Mouse (Mus musculus) heart, embryonic 16.5 days (tissue): Measurements from ENCODE around the gene Rhoc. TPM values are rescaled to one million over a fixed set of nuclear protein-coding genes. Genes with fewer than 3 reads are reported as not detected.

Experiments used
- ATAC-seq: fragments of 200-750 bp; cut with Nextera tagmentation; replicated peaks from 2 replicates; pipeline ENCODE4 v1.8.0; 2017; ENCODE audit warnings: moderate number of reproducible peaks; ENCODE audit not compliant: insufficient read depth, low FRiP score; ENCODE audit errors: extremely low read depth
- H3K27ac ChIP-seq: fragments of 300-500 bp; sonication (generic); 2 replicates; pipeline ENCODE4 v1.5.1; 2014; ENCODE audit warnings: mild to moderate bottlenecking, low read length, control low read depth, moderate library complexity
- H3K27me3 ChIP-seq: fragments of 300-500 bp; sonication (generic); 2 replicates; pipeline ENCODE4 v1.6.1; 2014; ENCODE audit warnings: low read length, mixed read lengths; ENCODE audit not compliant: control insufficient read depth, insufficient read depth
- H3K36me3 ChIP-seq: fragments of 300-500 bp; sonication (generic); 2 replicates; pipeline ENCODE4 v1.6.1; 2014; ENCODE audit not compliant: control insufficient read depth, insufficient read depth
- H3K4me1 ChIP-seq: fragments of 300-500 bp; sonication (generic); 2 replicates; pipeline ENCODE4 v1.6.1; 2014; ENCODE audit warnings: low read length, mixed read lengths; ENCODE audit not compliant: control insufficient read depth, insufficient read depth
- H3K4me2 ChIP-seq: fragments of 300-500 bp; sonication (generic); 2 replicates; pipeline ENCODE4 v1.6.1; 2014; ENCODE audit warnings: low read depth, mild to moderate bottlenecking, control low read depth, low read length
- H3K4me3 ChIP-seq: fragments of 300-500 bp; sonication (generic); 2 replicates; pipeline ENCODE4 v1.5.1; 2014; ENCODE audit warnings: mild to moderate bottlenecking, control low read depth, low read length
- H3K9ac ChIP-seq: fragments of 300-500 bp; sonication (generic); 2 replicates; pipeline ENCODE4 v1.6.1; 2014; ENCODE audit warnings: low read length, control low read depth
- H3K9me3 ChIP-seq: fragments of 300-500 bp; sonication (generic); replicated peaks from 2 replicates; pipeline ENCODE4 v1.6.1; 2016; ENCODE audit warnings: low read length; ENCODE audit not compliant: control insufficient read depth
- WGBS: fragments of 180-500 bp; shearing (Covaris S2); extraction: QIAGEN DNeasy Blood & Tissue Kit; methylation state at CpG from one replicate; pipeline ENCODE4 v1.1.7; 2014; 5-methylcytosine and 5-hydroxymethylcytosine counted together
- polyA plus RNA-seq: library from polyadenylated mRNA; unstranded; fragments of >200 nt; fragmentation: Nextera tagmentation; extraction: Ambion mirVana; gene quantifications from 2 replicates; pipeline ENCODE4 v1.2.1, GENCODE M21; 2015

The Rhoc gene
- polyA plus RNA-seq, 1 experiment from 2014 or later, result 165 TPM

- H3K4me2 ChIP-seq, result no peak overlapping the region
- WGBS, result 57% methylated on average over 2 of the region's 2 CpGs
- no peak for ATAC-seq
Measured at GRCm38 (mm10) chr3:104767141-104767540, 21.0 kb upstream of the Rhoc start.

GRCm38 (mm10) chr3:104767716-104768115, 20.5 kb upstream of the Rhoc start:
- H3K9ac ChIP-seq, result no peak overlapping the region
- H3K36me3 ChIP-seq, result no peaks in the 10 kb centered on the region
- H3K27me3 ChIP-seq, result no peaks in the 10 kb centered on the region
- ATAC-seq, result no peak
- H3K9me3 ChIP-seq, result no peaks in the 10 kb centered on the region
- H3K4me3 ChIP-seq, result no peak overlapping the region
- 79% methylated on average over 4 of the region's 4 CpGs for WGBS
- no peak overlapping the region for H3K27ac ChIP-seq
- no peaks in the 10 kb centered on the region for H3K4me1 ChIP-seq
- no peak overlapping the region for H3K4me2 ChIP-seq

More at GRCm38 (mm10) chr3:104767141-104767540, 21.0 kb upstream of the Rhoc start:
- no peak overlapping the region for H3K4me3 ChIP-seq
- no peaks in the 10 kb centered on the region for H3K27me3 ChIP-seq
- H3K9me3 ChIP-seq, result no peaks in the 10 kb centered on the region
- H3K27ac ChIP-seq, result no peak overlapping the region
- H3K36me3 ChIP-seq, result no peaks in the 10 kb centered on the region
- H3K4me1 ChIP-seq, result no peaks in the 10 kb centered on the region; the same call in 1 of the 2 replicates
- H3K9ac ChIP-seq, result no peak overlapping the region

- H3K27ac ChIP-seq, result no peak overlapping the region
- no peaks in the 10 kb centered on the region for H3K27me3 ChIP-seq
- 53% methylated on average over 3 of the region's 3 CpGs for WGBS
Measured at GRCm38 (mm10) chr3:104769135-104769534, 19.0 kb upstream of the Rhoc start.

DNA sequence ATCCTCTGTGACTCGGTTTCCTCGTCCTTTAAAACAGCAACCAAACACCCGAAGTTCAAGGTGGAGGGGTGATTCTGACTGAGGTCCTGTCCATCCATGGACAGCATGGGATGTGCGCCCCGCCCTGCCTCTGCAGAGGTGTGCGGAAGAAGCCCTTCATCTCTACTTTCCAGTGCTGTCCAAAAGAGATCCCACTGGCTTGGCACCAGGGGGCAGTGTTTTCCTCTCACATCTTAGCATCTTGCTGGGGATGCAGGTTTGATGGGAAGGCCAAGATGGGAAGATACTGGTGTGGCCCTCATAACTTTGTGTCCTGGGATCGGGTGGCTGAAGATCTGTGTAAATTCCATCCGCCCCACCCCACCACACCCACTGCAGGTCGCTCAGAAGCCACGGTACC, 18.1 kb upstream of the Rhoc start:
- H3K9ac ChIP-seq, result no peak overlapping the region
- H3K27me3 ChIP-seq, result no peaks in the 10 kb centered on the region
- no peaks in the 10 kb centered on the region for H3K9me3 ChIP-seq
- no peaks in the 10 kb centered on the region for H3K4me1 ChIP-seq
- 52% methylated on average over 10 of the region's 10 CpGs for WGBS
- H3K4me2 ChIP-seq, result no peak overlapping the region
- no peak overlapping the region for H3K4me3 ChIP-seq
- no peak for ATAC-seq
- no peak overlapping the region for H3K27ac ChIP-seq
- no peaks in the 10 kb centered on the region for H3K36me3 ChIP-seq

More at GRCm38 (mm10) chr3:104769135-104769534, 19.0 kb upstream of the Rhoc start:
- Histone ChIP-seq H3K4me3 (no peak overlapping the region), H3K4me1 (no peaks in the 10 kb centered on the region), H3K4me2 (no peak overlapping the region), H3K36me3 (no peaks in the 10 kb centered on the region), H3K9me3 (no peaks in the 10 kb centered on the region), H3K9ac (no peak overlapping the region)
- no peak for ATAC-seq

DNA sequence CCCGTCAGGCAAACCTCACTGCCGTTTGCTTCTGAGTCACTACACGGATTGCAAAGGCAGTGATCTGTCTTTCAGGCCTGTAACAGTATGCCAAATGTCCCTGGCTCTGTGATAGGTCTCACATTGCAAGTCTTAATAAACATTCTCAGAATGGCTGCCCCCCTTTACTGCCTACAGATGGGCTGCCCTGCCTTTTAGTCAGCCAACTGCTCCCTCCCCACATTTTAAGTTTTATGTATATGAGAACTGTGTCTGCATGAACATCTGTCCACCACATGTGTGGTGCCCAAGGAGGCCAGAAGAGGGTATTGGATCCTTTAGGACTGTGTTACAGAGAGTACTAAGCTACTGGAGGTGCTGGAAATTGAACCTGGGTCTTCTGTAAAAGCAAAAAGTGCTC, 17.3 kb upstream of the Rhoc start:
- no peaks in the 10 kb centered on the region for H3K9me3 ChIP-seq
- no peaks in the 10 kb centered on the region for H3K36me3 ChIP-seq
- WGBS, result 51% methylated on average over 3 of the region's 3 CpGs
- no peak for ATAC-seq
- no peaks in the 10 kb centered on the region for H3K4me1 ChIP-seq
- H3K27ac ChIP-seq, result no peak overlapping the region
- peaks cover 2% of the 10 kb centered on the region; the same call in 1 of the 2 replicates for H3K27me3 ChIP-seq
- H3K9ac ChIP-seq, result no peak overlapping the region
- no peak overlapping the region for H3K4me3 ChIP-seq
- no peak overlapping the region for H3K4me2 ChIP-seq

DNA sequence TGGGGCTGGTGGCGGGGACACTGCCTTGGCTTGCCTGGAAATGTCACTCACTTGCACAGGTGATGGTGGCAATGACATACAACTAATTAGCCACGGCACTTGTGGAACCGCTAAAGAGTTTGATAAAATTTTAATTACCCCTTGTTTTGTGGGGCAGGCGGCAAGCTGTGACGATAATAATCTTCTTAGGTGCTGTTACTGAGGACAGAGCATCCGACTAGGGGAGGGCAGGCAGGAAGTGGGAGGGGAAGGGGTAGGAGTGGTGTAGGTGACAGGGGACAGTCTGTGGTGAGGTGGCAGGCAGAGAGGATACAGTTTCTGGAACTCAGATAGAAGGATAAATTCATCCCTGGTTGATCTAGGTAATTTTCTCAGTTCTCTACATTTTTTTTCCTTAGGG, 16.7 kb upstream of the Rhoc start:
- Histone ChIP-seq H3K36me3 (no peaks in the 10 kb centered on the region), H3K4me2 (no peak overlapping the region), H3K4me3 (no peak overlapping the region), H3K9ac (no peak overlapping the region), H3K27ac (no peak overlapping the region), H3K9me3 (no peaks in the 10 kb centered on the region), H3K27me3 (peaks cover 7% of the 10 kb centered on the region), H3K4me1 (no peaks in the 10 kb centered on the region)
- WGBS, result 53% methylated on average over 6 of the region's 6 CpGs
- no peak for ATAC-seq

DNA sequence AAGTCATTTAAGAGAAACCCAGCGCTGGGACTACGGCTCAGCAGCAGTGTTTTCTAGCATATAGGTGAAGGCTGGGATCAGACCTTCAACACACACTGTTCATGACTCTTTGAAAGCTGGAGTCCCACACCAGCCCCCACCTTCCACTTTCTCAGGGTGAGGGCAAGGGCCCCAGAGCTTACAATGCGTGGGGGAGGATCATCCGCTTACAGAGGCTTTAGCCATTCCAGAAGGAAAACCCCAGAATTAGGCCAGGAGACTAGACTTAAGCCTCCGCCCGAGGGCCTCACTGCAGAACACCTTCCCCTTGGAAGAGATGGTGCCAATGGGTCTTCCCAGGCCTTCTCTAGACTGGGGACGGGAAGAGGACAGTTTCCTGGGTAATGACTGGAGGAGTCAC, 14.9 kb upstream of the Rhoc start:
- Histone ChIP-seq H3K27ac (no peak overlapping the region), H3K4me1 (peaks cover 5% of the 10 kb centered on the region; the same call in 1 of the 2 replicates), H3K27me3 (peaks cover 19% of the 10 kb centered on the region), H3K36me3 (no peaks in the 10 kb centered on the region), H3K4me3 (no peak overlapping the region), H3K4me2 (no peak overlapping the region), H3K9me3 (no peaks in the 10 kb centered on the region), H3K9ac (no peak overlapping the region)
- 80% methylated on average over 7 of the region's 7 CpGs for WGBS
- ATAC-seq, result no peak

DNA sequence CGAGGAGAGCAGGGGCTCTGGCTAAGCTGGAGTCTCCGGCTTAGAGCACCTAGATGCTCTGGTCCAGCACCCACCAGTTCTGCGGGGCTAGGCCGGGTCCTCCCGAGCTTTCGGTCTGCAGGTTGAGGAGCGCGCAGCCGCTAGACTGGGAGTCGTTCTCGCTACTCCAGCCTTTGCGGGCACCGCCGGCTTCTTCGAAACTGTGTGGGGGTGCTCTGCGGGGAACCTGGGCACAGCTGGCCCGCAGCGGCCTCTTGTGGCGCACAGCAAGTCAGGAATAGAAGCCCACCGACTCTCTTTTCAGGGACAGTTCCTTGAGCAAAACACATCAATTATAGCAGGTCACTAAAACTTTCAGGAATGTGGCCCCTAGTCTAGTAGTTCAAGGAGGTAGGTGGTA, 10.8 kb upstream of the Rhoc start:
- H3K4me2 ChIP-seq, result peak overlapping the region; percentile 90
- WGBS, result 1% methylated on average over 20 of the region's 20 CpGs
- H3K27ac ChIP-seq, result no peak overlapping the region
- H3K9me3 ChIP-seq, result no peaks in the 10 kb centered on the region
- peak overlapping the region; percentile 56 for H3K4me3 ChIP-seq
- H3K36me3 ChIP-seq, result no peaks in the 10 kb centered on the region
- peak overlapping the region; percentile 68 for H3K9ac ChIP-seq
- peaks cover 27% of the 10 kb centered on the region for H3K27me3 ChIP-seq
- peaks cover 15% of the 10 kb centered on the region for H3K4me1 ChIP-seq
- ATAC-seq, result no peak

DNA sequence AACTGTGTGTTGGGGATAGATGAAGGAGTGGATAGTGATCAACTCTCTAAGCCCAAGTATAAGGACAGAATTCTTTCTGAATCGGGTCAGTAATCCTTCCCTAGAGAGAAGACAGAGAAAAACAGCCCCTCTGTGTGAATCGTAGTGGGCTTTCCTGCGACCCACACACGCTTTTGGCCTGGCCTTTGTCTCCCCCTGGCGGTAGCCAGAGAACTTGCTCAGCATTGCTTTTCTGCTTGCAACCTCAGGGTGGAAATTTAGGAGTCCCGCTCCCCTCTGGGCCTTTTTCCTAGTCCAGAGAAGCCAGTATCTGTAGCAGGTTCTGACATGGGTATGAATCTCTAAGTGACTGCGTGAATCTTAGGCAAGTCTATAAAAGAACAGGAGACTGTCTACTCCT, 8.2 kb upstream of the Rhoc start:
- Histone ChIP-seq H3K36me3 (no peaks in the 10 kb centered on the region), H3K9me3 (no peaks in the 10 kb centered on the region), H3K4me2 (no peak overlapping the region), H3K9ac (no peak overlapping the region), H3K4me3 (no peak overlapping the region), H3K27me3 (peaks cover 27% of the 10 kb centered on the region), H3K4me1 (peaks cover 18% of the 10 kb centered on the region), H3K27ac (no peak overlapping the region)
- ATAC-seq, result no peak
- WGBS, result 4% methylated on average over 7 of the region's 7 CpGs
